Mouse (Mus musculus) gastrocnemius, adult 2 months (tissue): ENCODE results near the gene Gm10959. TPM values are rescaled to one million over a fixed set of nuclear protein-coding genes. Genes with fewer than 3 reads are reported as not detected.
"Not testable (repeated sequence)": the region's sequence is repeated elsewhere in the genome, so short reads cannot be mapped to it uniquely, and the experiment has no call there.

Experiments
- DNase-seq: peaks from one replicate; pipeline ENCODE4 v3.0.0; 2022
- H3K27ac ChIP-seq: fragments of 200-600 bp; 2 replicates; pipeline ENCODE4 v1.8.1; 2022; ENCODE audit warnings: mild to moderate bottlenecking
- H3K4me3 ChIP-seq: fragments of 200-600 bp; 2 replicates; pipeline ENCODE4 v1.8.1; 2022; ENCODE audit warnings: mild to moderate bottlenecking, moderate library complexity
- CTCF ChIP-seq: fragments of 200-600 bp; IDR thresholded peaks from 2 replicates; pipeline ENCODE4 v1.8.1; 2022; ENCODE audit warnings: antibody characterized with exemption, mild to moderate bottlenecking, moderate library complexity
- intact Hi-C: fragments of 180-260 bp; cut with DNase I; formaldehyde crosslinking; loops from one replicate; pipeline ENCODE4 v1.15.1; 2025
- long read RNA-seq, 2 experiments: library from polyadenylated mRNA; stranded (forward); transcript quantifications; one replicate each; pipeline ENCODE4 v2.0.0; 2021
- total RNA-seq, 2 experiments: library from RNA; stranded (reverse); gene quantifications; 2 replicates each; pipeline ENCODE4 v1.2.3; 2021

Gm10959 gene
- not detected for total RNA-seq
- long read RNA-seq, experiment 1, result 0 reads
- long read RNA-seq, experiment 2, result 0 reads

GRCm38 (mm10) chr3:122919260-122919659 is at the start of gene Gm10959:
Gm10959 (minus strand) TSS chr3:122919360.
- intact Hi-C loops, result no loop called here
- no peak for TF ChIP-seq CTCF
- no peak within 1 kb of the TSS for H3K4me3 ChIP-seq
- DNase-seq, result no peak
- H3K27ac ChIP-seq, result no peak within 1 kb of the TSS

GRCm38 (mm10) chr3:122968391-122968790 is 49.2 kb upstream of the Gm10959 start:
- no peak for TF ChIP-seq CTCF
- H3K27ac ChIP-seq, result no peak overlapping the region
- DNase-seq, result no peak
- intact Hi-C loops, result no loop called here
- no peak overlapping the region for H3K4me3 ChIP-seq

GRCm38 (mm10) chr3:122964301-122964700 is 45.1 kb upstream of the Gm10959 start:
- DNase-seq, result no peak
- Histone ChIP-seq H3K27ac (no peak overlapping the region), H3K4me3 (no peak overlapping the region)
- intact Hi-C loops, result no loop called here
- no peak for TF ChIP-seq CTCF

GRCm38 (mm10) chr3:122950129-122950528 is 31.0 kb upstream of the Gm10959 start:
- Histone ChIP-seq H3K27ac (no peak overlapping the region), H3K4me3 (no peak overlapping the region)
- TF ChIP-seq CTCF, result no peak
- intact Hi-C loops, result no loop called here
- DNase-seq, result no peak

GRCm38 (mm10) chr3:122943387-122943890 is 24.3 kb upstream of the Gm10959 start:
- H3K4me3 ChIP-seq, result no peak overlapping the region
- no peak for TF ChIP-seq CTCF
- no peak for DNase-seq
- H3K27ac ChIP-seq, result no peak overlapping the region
- intact Hi-C loops, result loop anchor here (5.0 to 10.0 kb wide), 2 partner anchors 34 to 411 kb away; no protein-coding TSS in a partner anchor

GRCm38 (mm10) chr3:122939215-122939614 is 20.1 kb upstream of the Gm10959 start:
- intact Hi-C loops, result loop anchor here (2.0 to 10.0 kb wide), 3 partner anchors 164 to 386 kb away; no protein-coding TSS in a partner anchor
- peak overlapping the region; percentile 86 for H3K27ac ChIP-seq
- peak overlapping the region; percentile 32 for H3K4me3 ChIP-seq
- peak; percentile 67 for DNase-seq
- peak; percentile 79 for TF ChIP-seq CTCF

GRCm38 (mm10) chr3:122937176-122937575 is 18.0 kb upstream of the Gm10959 start:
- H3K4me3 ChIP-seq, DNase-seq: not testable (repeated sequence)
- intact Hi-C loops, result loop anchor here (10.0 kb wide), 1 partner anchor 388 kb away; no protein-coding TSS in a partner anchor
- peak overlapping the region; percentile 86; the same call in 1 of the 2 replicates for H3K27ac ChIP-seq

- DNase-seq, result no peak
- intact Hi-C loops, result loop anchor here (10.0 kb wide), 1 partner anchor 392 kb away; no protein-coding TSS in a partner anchor
- Histone ChIP-seq H3K27ac (no peak overlapping the region), H3K4me3 (no peak overlapping the region)
- TF ChIP-seq CTCF, result no peak
These were observed 13.3 kb upstream of the Gm10959 start for GRCm38 (mm10) chr3:122932466-122932865.

- H3K27ac ChIP-seq, result no peak overlapping the region
- H3K4me3 ChIP-seq, result no peak overlapping the region
- no peak for DNase-seq
- intact Hi-C loops, result loop anchor here (10.0 kb wide), 1 partner anchor 395 kb away; no protein-coding TSS in a partner anchor
- no peak for TF ChIP-seq CTCF
These were observed 10.6 kb upstream of the Gm10959 start for GRCm38 (mm10) chr3:122929723-122930122.

GRCm38 (mm10) chr3:122924009-122924914 is 5.1 kb upstream of the Gm10959 start, which contains the start of gene 1810037I17Rik:
1810037I17Rik (plus strand) TSS chr3:122924203.
- peak; percentile 45 for TF ChIP-seq CTCF
- peak; percentile 98 for DNase-seq
- Histone ChIP-seq H3K4me3 (peak within 1 kb of the TSS; percentile 83), H3K27ac (peak within 1 kb of the TSS; percentile 86)
- intact Hi-C loops, result no loop called here

- Histone ChIP-seq H3K4me3 (peak overlapping the region; percentile 83), H3K27ac (no peak overlapping the region)
- no peak for TF ChIP-seq CTCF
- intact Hi-C loops, result no loop called here
- no peak for DNase-seq
These were observed 4.0 kb upstream of the Gm10959 start for GRCm38 (mm10) chr3:122923147-122923546.

GRCm38 (mm10) chr3:122921676-122922527 is 2.7 kb upstream of the Gm10959 start:
- Histone ChIP-seq H3K27ac (no peak overlapping the region), H3K4me3 (no peak overlapping the region)
- intact Hi-C loops, result no loop called here
- no peak for TF ChIP-seq CTCF
- DNase-seq, result no peak
